Comparison of ENCODE assay signal across 21 mouse cellular contexts in the genomic region with DNA sequence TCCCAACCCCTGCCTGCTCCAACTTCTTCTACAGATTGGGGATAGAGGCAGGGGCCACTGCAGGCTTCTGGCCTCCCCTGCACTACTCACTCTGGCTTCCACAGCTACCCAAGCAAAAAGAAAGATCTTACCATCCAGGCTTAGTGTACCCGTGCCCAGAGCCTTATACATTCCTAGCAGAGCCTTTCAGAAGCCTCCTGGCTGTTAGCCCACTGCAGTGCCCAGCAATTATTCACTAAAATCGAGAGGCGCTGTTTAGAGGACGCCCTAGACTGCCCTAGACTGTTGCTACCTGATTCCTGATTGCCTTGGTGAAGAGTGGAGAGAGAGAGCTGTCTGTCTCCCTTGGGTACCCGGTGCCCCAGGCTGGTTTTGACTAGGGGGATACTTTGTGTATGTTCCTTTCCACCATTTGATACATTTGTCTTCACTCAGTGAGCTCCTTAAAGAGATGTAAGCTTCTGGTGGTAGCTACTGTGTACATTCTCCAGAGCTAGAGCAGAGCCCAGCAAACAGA.
DNase-seq lines count a peak whose midpoint lies in the region; ATAC-seq and TF ChIP-seq lines count a peak whose summit lies in the region.
"Had no signal": no experiment of that assay in that cellular context is flagged by ENCODE, and none has a peak within 500 bp of the region (broad histone marks: within the 10 kb centered on the region; RNA-seq: fewer than 3 reads in every experiment).

No protein-coding gene starts in this region.

- no peaks in the 10 kb centered on the region for H3K36me3 ChIP-seq in hindbrain, embryonic 10.5 days
- no peaks in the 10 kb centered on the region for H3K36me3 ChIP-seq in hindbrain, embryonic 11.5 days (ENCODE audit: control insufficient read depth, insufficient read depth, low read length)
- H3K36me3 ChIP-seq in midbrain, postnatal 0 days (ENCODE audit: insufficient read depth, low read length): no peaks in the 10 kb centered on the region
- H3K36me3 ChIP-seq in midbrain, embryonic 13.5 days: no peaks in the 10 kb centered on the region
- H3K36me3 ChIP-seq in hindbrain, embryonic 15.5 days: no peaks in the 10 kb centered on the region
- H3K36me3 ChIP-seq: embryonic facial prominence, embryonic 15.5 days; midbrain, embryonic 10.5 days had no signal

- no peak for TF ChIP-seq CTCF in midbrain, postnatal 0 days (IDR thresholded peaks at IDR 0.05)
- TF ChIP-seq CTCF in Patski (IDR thresholded peaks at IDR 0.05): no peak

- POLR2A ChIA-PET in Patski (lab: Charles Lee): no interaction called here

- 0 out of 2 replicates have a peak overlapping the region, but pooled peaks have one; percentile 18 for H3K27ac ChIP-seq in hindbrain, embryonic 10.5 days
- H3K27ac ChIP-seq in hindbrain, embryonic 11.5 days (ENCODE audit: low read depth, low read length): no peak overlapping the region
- no peak overlapping the region for H3K27ac ChIP-seq in midbrain, postnatal 0 days (ENCODE audit: low read depth, low read length)
- no peak overlapping the region for H3K27ac ChIP-seq in midbrain, embryonic 13.5 days
- H3K27ac ChIP-seq in hindbrain, embryonic 15.5 days (replicated peaks): no peak overlapping the region
- H3K27ac ChIP-seq: embryonic facial prominence, embryonic 15.5 days; gastrocnemius, adult 2 months; macrophage; midbrain, embryonic 10.5 days had no signal

- 80% methylated on average over 5 of the region's 5 CpGs for WGBS in hindbrain, embryonic 10.5 days
- WGBS in hindbrain, embryonic 11.5 days: 72% methylated on average over 5 of the region's 5 CpGs
- WGBS in midbrain, postnatal 0 days: 57% methylated on average over 5 of the region's 5 CpGs
- WGBS in midbrain, embryonic 13.5 days: 68% methylated on average over 5 of the region's 5 CpGs
- WGBS in hindbrain, embryonic 15.5 days: 67% methylated on average over 5 of the region's 5 CpGs

- no peaks in the 10 kb centered on the region for H3K27me3 ChIP-seq in hindbrain, embryonic 10.5 days (ENCODE audit: insufficient read depth, poor library complexity, severe bottlenecking)
- no peaks in the 10 kb centered on the region for H3K27me3 ChIP-seq in hindbrain, embryonic 11.5 days (ENCODE audit: control insufficient read depth, insufficient read depth, low read length)
- no peaks in the 10 kb centered on the region for H3K27me3 ChIP-seq in midbrain, postnatal 0 days (ENCODE audit: insufficient read depth, low read length)
- no peaks in the 10 kb centered on the region for H3K27me3 ChIP-seq in midbrain, embryonic 13.5 days
- no peaks in the 10 kb centered on the region for H3K27me3 ChIP-seq in Patski
- no peaks in the 10 kb centered on the region for H3K27me3 ChIP-seq in hindbrain, embryonic 15.5 days
- H3K27me3 ChIP-seq: embryonic facial prominence, embryonic 15.5 days had no signal

- no peak overlapping the region for H3K4me3 ChIP-seq in hindbrain, embryonic 10.5 days
- H3K4me3 ChIP-seq in hindbrain, embryonic 11.5 days (ENCODE audit: low read depth, low read length): no peak overlapping the region
- H3K4me3 ChIP-seq in midbrain, postnatal 0 days (ENCODE audit: low read depth, low read length): no peak overlapping the region
- H3K4me3 ChIP-seq in midbrain, embryonic 13.5 days (replicated peaks): no peak overlapping the region
- H3K4me3 ChIP-seq in hindbrain, embryonic 15.5 days: no peak overlapping the region
- H3K4me3 ChIP-seq: embryonic facial prominence, embryonic 15.5 days; gastrocnemius, adult 2 months; midbrain, embryonic 10.5 days; myocyte had no signal

- CTCF ChIA-PET in Patski (lab: Charles Lee): interaction anchor here (0.8 to 1.4 kb wide), 3 partner anchors 9 to 143 kb away, joined by 3 to 5 read pairs (median 4); no protein-coding TSS in a partner anchor

- DNase-seq in hindbrain, embryonic 10.5 days (ENCODE audit: low spot score): no peak
- no peak for DNase-seq in hindbrain, embryonic 11.5 days (ENCODE audit: low spot score)
- DNase-seq in midbrain, postnatal 0 days (ENCODE audit: low spot score): peak; percentile 36
- no peak for DNase-seq in Patski (ENCODE audit: low read depth, low spot score)
- no peak for DNase-seq in kidney, postnatal 14 days
- no peak for DNase-seq in frontal cortex, postnatal 14 days (ENCODE audit: low spot score in 2 of 2)
- DNase-seq: adrenal gland, postnatal 14 days; cerebellum, adult 8-10 months; cerebellum, postnatal 36 days; embryo, embryonic 11 days; gastrocnemius, adult 2 months; kidney, adult 18-20 months; layer of hippocampus, adult 9-11 months; thymus, postnatal 14 days had no signal

- H3K4me1 ChIP-seq in hindbrain, embryonic 10.5 days (replicated peaks): peaks cover 11% of the 10 kb centered on the region
- H3K4me1 ChIP-seq in hindbrain, embryonic 11.5 days (replicated peaks; ENCODE audit: control insufficient read depth, insufficient read depth, low read length): no peaks in the 10 kb centered on the region
- H3K4me1 ChIP-seq in midbrain, postnatal 0 days (ENCODE audit: insufficient read depth, low read length): no peaks in the 10 kb centered on the region
- H3K4me1 ChIP-seq in midbrain, embryonic 13.5 days (replicated peaks): peaks cover 7% of the 10 kb centered on the region; the same call in 1 of the 2 replicates
- peaks cover 24% of the 10 kb centered on the region for H3K4me1 ChIP-seq in hindbrain, embryonic 15.5 days (replicated peaks)
- H3K4me1 ChIP-seq: midbrain, embryonic 10.5 days had no signal

- no peaks in the 10 kb centered on the region for H3K9me3 ChIP-seq in hindbrain, embryonic 10.5 days
- no peaks in the 10 kb centered on the region for H3K9me3 ChIP-seq in hindbrain, embryonic 11.5 days (ENCODE audit: control insufficient read depth, low read length)
- H3K9me3 ChIP-seq in midbrain, postnatal 0 days (ENCODE audit: low read length): no peaks in the 10 kb centered on the region
- H3K9me3 ChIP-seq in midbrain, embryonic 13.5 days: no peaks in the 10 kb centered on the region
- H3K9me3 ChIP-seq in hindbrain, embryonic 15.5 days: no peaks in the 10 kb centered on the region
- H3K9me3 ChIP-seq: embryonic facial prominence, embryonic 15.5 days; midbrain, embryonic 10.5 days had no signal

- in situ Hi-C loops in Patski (cut with MboI; ENCODE audit: low pct_unique_long_range_greater_than_20kb): no loop called here

- no peak for ATAC-seq in hindbrain, embryonic 11.5 days (ENCODE audit: low FRiP score)
- ATAC-seq in midbrain, postnatal 0 days (ENCODE audit: low FRiP score): no peak
- no peak for ATAC-seq in midbrain, embryonic 13.5 days
- peak; percentile 28 for ATAC-seq in Patski
- ATAC-seq in hindbrain, embryonic 15.5 days (ENCODE audit: low FRiP score, low read depth): peak; percentile 30; the same call in 1 of the 2 replicates

- H3K4me2 ChIP-seq in hindbrain, embryonic 11.5 days (replicated peaks; ENCODE audit: low read depth, low read length): no peak overlapping the region
- H3K4me2 ChIP-seq in midbrain, postnatal 0 days (ENCODE audit: low read depth, low read length, poor library complexity, severe bottlenecking): no peak overlapping the region
- no peak overlapping the region for H3K4me2 ChIP-seq in midbrain, embryonic 13.5 days (replicated peaks)
- H3K4me2 ChIP-seq in hindbrain, embryonic 15.5 days: no peak overlapping the region
- H3K4me2 ChIP-seq: embryonic facial prominence, embryonic 15.5 days; heart, embryonic 11.5 days had no signal

- H3K9ac ChIP-seq in hindbrain, embryonic 11.5 days (ENCODE audit: low read depth, low read length): no peak overlapping the region
- no peak overlapping the region for H3K9ac ChIP-seq in midbrain, postnatal 0 days (replicated peaks; ENCODE audit: low read length, poor library complexity, severe bottlenecking)
- H3K9ac ChIP-seq in midbrain, embryonic 13.5 days (replicated peaks): no peak overlapping the region
- H3K9ac ChIP-seq in hindbrain, embryonic 15.5 days: no peak overlapping the region
- H3K9ac ChIP-seq: embryonic facial prominence, embryonic 15.5 days had no signal

Comparison
In these comparisons a context has a peak if more than half of its experiments do, and no peak if none do; other contexts are left out.
1. ATAC-seq: peak in Patski (single experiment) and hindbrain, embryonic 15.5 days (single experiment); none in hindbrain, embryonic 11.5 days (single experiment), midbrain, postnatal 0 days (single experiment) and midbrain, embryonic 13.5 days (single experiment).